8 mouse cellular contexts compared by ENCODE assay signal in the genomic region with DNA sequence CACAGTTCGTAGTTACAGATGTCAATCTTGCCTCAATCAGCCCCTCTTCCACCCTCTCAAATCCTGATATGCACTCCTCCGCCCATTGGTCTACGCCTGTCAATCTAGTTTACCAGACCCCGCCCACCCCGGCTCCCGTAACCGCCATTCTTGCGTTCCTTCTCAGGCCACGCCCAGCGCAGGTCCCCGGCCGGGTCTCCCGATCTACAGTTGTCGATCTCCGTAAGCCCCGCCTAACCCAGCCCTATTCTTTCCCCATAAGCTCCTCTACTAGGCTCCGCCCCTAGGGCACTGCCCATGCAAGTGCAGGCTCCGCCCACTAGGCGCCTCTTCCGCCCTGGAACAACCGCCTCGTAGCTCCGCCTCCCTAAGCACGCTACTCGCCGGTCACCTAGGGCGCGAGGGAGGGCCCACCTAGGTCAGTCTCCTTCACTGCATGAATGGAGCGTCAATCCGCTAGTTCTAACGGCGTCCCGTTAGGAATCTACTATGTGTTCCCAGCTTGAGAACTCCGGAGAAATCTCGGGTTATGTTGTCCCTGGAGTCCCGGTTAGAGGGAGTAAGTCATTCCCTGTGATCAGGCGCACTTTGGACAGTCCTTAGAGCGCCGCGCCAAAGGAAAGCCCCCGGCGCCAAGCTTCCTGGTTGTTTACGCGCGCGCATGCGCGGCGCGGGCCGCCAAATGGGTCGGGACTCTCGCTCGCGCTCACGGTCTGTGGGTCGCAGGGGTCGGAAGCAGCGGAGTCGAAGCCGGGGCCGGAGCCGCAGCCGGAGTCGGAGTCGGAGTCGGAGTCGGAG. TPM values are rescaled to one million over a fixed set of nuclear protein-coding genes. Genes with fewer than 3 reads are reported as not detected.
DNase-seq lines count a peak whose midpoint lies in the region; ATAC-seq and TF ChIP-seq lines count a peak whose summit lies in the region.

Gene Cactin, plus strand, starts transcription at position 554 of the 798 bp plus-strand sequence.

- peak; percentile 85 for ATAC-seq in activated CD4-positive, CD25-positive, alpha-beta regulatory T cell, adult 4 months

- no peaks in the 10 kb centered on the region for H3K27me3 ChIP-seq in megakaryocyte, embryonic 14.5 days (replicated peaks)

- peak within 1 kb of the TSS; percentile 89 for H3K27ac ChIP-seq in cortical plate, adult 2 months (ENCODE audit: insufficient read depth, low read length)

- peak; percentile 39; the same call in 1 of the 2 replicates for TF ChIP-seq POLR2A in cortical plate, adult 2 months (IDR thresholded peaks at IDR 0.05; ENCODE audit: extremely low read depth, insufficient read depth, low read length)

- peak within 1 kb of the TSS; percentile 32 for H3K4me3 ChIP-seq in cortical plate, adult 2 months (ENCODE audit: insufficient read depth, low read length)
- peak within 1 kb of the TSS; percentile 98 for H3K4me3 ChIP-seq in megakaryocyte, embryonic 14.5 days (replicated peaks)

- TF ChIP-seq CTCF in cortical plate, adult 2 months (IDR thresholded peaks at IDR 0.05; ENCODE audit: extremely low read depth, insufficient read depth, low read length): no peak

- H3K36me3 ChIP-seq in megakaryocyte, embryonic 14.5 days (replicated peaks; ENCODE audit: low read length): peaks cover 72% of the 10 kb centered on the region

- H3K4me1 ChIP-seq in cortical plate, adult 2 months (ENCODE audit: control insufficient read depth, insufficient read depth, low read length): no peaks in the 10 kb centered on the region
- peaks cover 87% of the 10 kb centered on the region for H3K4me1 ChIP-seq in megakaryocyte, embryonic 14.5 days

- DNase-seq in gastrocnemius, adult 8-10 months (ENCODE audit: low spot score in 2 of 2): peak; percentile 100
- DNase-seq in hindlimb bud, embryonic 11.5 days (ENCODE audit: extremely low spot score, low read depth, low spot score): peak; percentile 100
- peak; percentile 92 to 100 for DNase-seq in left cerebral cortex, adult 8-10 months (ENCODE audit: low spot score in 2 of 2)
- peak; percentile 100 for DNase-seq in right cerebral cortex, postnatal 10 days (ENCODE audit: low spot score in 2 of 2)
- peak; percentile 92 for DNase-seq in urinary bladder, postnatal 25 days (ENCODE audit: low spot score)

- H3K9me3 ChIP-seq in megakaryocyte, embryonic 14.5 days: no peaks in the 10 kb centered on the region

RNA-seq across cellular contexts. Expression of gene Cactin, which starts in this region (rescaled TPM):
- 1 to 10 TPM; 5.1 to 5.7 TPM for polyA plus RNA-seq in activated CD4-positive, CD25-positive, alpha-beta regulatory T cell, adult 4 months (2017; shearing (Covaris generic))
- 32.2 and 33.0 TPM in 2 replicates for polyA plus RNA-seq in cortical plate, adult 2 months (2012; rRNA removed)
- 10 to 100 TPM in 1 of 4 experiments, 1 to 10 TPM in 3; 9.4 to 11.3 (median 9.8) TPM for total RNA-seq in gastrocnemius, adult 8-10 months (2022)
- 10 to 100 TPM; 27.7 to 30.9 (median 29.2) TPM for total RNA-seq in left cerebral cortex, adult 8-10 months (2022)
- polyA plus RNA-seq in megakaryocyte, embryonic 14.5 days (2012; ENCODE audit: insufficient read depth, low replicate concordance): 76.5 and 78.5 TPM in 2 replicates

Comparison
In these comparisons a context has a peak if more than half of its experiments do, and no peak if none do; other contexts are left out.
1. Peak in every context shown above with its lines: DNase-seq, ATAC-seq, H3K4me3 ChIP-seq and H3K27ac ChIP-seq.